Mouse (Mus musculus): ENCODE measurements at regions not wholly inside any gene's neighbourhood (a gene's known extent, or its start where the extent isn't known, plus 50 kb on each side); places are given as distances from the start of the nearest gene placed in this dataset.
"Not testable (repeated sequence)": the region's sequence is repeated elsewhere in the genome, so short reads cannot be mapped to it uniquely, and the experiment has no call there.

- H3K4me2 ChIP-seq; H3K9me3 ChIP-seq; H3K36me3 ChIP-seq; H3K4me3 ChIP-seq; H3K9ac ChIP-seq; H3K27me3 ChIP-seq; H3K27ac ChIP-seq; ATAC-seq (ENCODE audit: low FRiP score): not testable (repeated sequence)
- 96% methylated on average over 1 of the region's 1 CpGs for WGBS
- H3K4me1 ChIP-seq (replicated peaks), result peaks cover 12% of the 10 kb centered on the region
Measured at GRCm38 (mm10) chr12:80055894-80056293, 56.9 kb downstream of the Zfp36l1 start.

DNA sequence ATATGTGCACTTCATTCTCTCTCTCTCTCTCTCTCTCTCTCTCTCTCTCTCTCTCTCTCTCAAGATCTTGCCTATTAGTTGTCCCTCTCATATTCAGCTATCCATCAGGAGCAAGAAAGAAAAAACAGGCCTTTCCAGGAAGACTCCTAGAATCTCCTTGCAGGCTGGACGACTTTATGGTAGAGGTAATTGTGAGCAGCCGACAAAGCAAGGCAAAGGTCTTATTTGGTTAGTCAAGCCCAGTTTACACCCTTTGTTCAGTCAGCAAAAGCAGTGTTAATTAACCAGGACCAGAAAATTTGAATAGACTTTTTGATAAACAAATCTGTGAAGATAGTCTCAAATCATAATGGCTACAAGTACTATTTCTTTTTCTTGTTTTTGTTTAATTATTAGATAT, 57.4 kb downstream of the Zfp36l1 start:
- 35% methylated on average over 2 of the region's 2 CpGs for WGBS
- no peaks in the 10 kb centered on the region for H3K27me3 ChIP-seq
- H3K36me3 ChIP-seq, result no peaks in the 10 kb centered on the region
- peaks cover 7% of the 10 kb centered on the region for H3K4me1 ChIP-seq (replicated peaks)
- H3K4me2 ChIP-seq, result no peak overlapping the region
- no peak overlapping the region for H3K4me3 ChIP-seq
- H3K9ac ChIP-seq, result no peak overlapping the region
- H3K9me3 ChIP-seq, result no peaks in the 10 kb centered on the region
- no peak for ATAC-seq (ENCODE audit: low FRiP score)
- no peak overlapping the region for H3K27ac ChIP-seq

DNA sequence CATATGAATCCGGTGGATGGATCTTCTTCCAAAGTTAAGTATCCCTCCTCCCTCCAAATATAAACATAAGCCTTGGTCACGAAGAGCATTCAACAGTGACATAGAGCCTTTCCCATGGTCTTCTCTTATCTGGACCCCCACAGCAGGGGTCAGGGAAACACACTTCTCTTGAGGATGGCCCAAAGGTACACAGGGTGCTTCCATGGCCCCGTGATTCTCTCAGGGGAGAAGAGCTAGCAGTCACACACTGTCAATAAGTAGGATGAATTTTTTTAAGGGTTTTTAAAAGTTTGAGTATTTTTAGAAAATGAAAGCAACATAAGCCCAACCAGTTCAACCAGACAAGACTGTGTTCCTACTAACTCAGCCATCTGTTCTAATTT, 58.2 kb downstream of the Zfp36l1 start:
- no peak overlapping the region for H3K4me2 ChIP-seq
- H3K27ac ChIP-seq, result no peak overlapping the region
- no peak overlapping the region for H3K4me3 ChIP-seq
- no peaks in the 10 kb centered on the region for H3K9me3 ChIP-seq
- H3K36me3 ChIP-seq, result no peaks in the 10 kb centered on the region
- no peak overlapping the region for H3K9ac ChIP-seq
- no peaks in the 10 kb centered on the region for H3K27me3 ChIP-seq
- H3K4me1 ChIP-seq (replicated peaks), result no peaks in the 10 kb centered on the region
- WGBS, result 94% methylated on average over 3 of the region's 3 CpGs
- no peak for ATAC-seq (ENCODE audit: low FRiP score)

- no peaks in the 10 kb centered on the region for H3K36me3 ChIP-seq
- 84% methylated on average over 9 of the region's 9 CpGs for WGBS
- no peaks in the 10 kb centered on the region for H3K4me1 ChIP-seq (replicated peaks)
- no peak overlapping the region for H3K9ac ChIP-seq
- no peak overlapping the region for H3K4me2 ChIP-seq
- no peak for ATAC-seq (ENCODE audit: low FRiP score)
- no peak overlapping the region for H3K27ac ChIP-seq
- no peak overlapping the region for H3K4me3 ChIP-seq
- H3K9me3 ChIP-seq, result no peaks in the 10 kb centered on the region
- H3K27me3 ChIP-seq, result no peaks in the 10 kb centered on the region
Measured at GRCm38 (mm10) chr12:80053902-80054654, 58.7 kb downstream of the Zfp36l1 start.

- 88% methylated on average over 4 of the region's 4 CpGs for WGBS
- H3K9ac ChIP-seq, result no peak overlapping the region
- no peaks in the 10 kb centered on the region for H3K36me3 ChIP-seq
- H3K4me2 ChIP-seq, result no peak overlapping the region
- no peak for ATAC-seq (ENCODE audit: low FRiP score)
- no peaks in the 10 kb centered on the region for H3K27me3 ChIP-seq
- H3K4me3 ChIP-seq, result no peak overlapping the region
- H3K4me1 ChIP-seq (replicated peaks), result no peaks in the 10 kb centered on the region
- H3K9me3 ChIP-seq, result no peaks in the 10 kb centered on the region
- H3K27ac ChIP-seq, result no peak overlapping the region
Measured at GRCm38 (mm10) chr12:80048215-80048979, 64.4 kb downstream of the Zfp36l1 start.

- H3K4me2 ChIP-seq, result no peak overlapping the region
- 70% methylated on average over 6 of the region's 6 CpGs for WGBS
- no peak for ATAC-seq (ENCODE audit: low FRiP score)
Measured at GRCm38 (mm10) chr12:80046625-80047303, 66.0 kb downstream of the Zfp36l1 start.

GRCm38 (mm10) chr12:80041510-80042324, 71.1 kb downstream of the Zfp36l1 start:
- H3K4me3 ChIP-seq, result no peak overlapping the region
- H3K36me3 ChIP-seq, result no peaks in the 10 kb centered on the region
- no peak for ATAC-seq (ENCODE audit: low FRiP score)
- H3K4me2 ChIP-seq, result no peak overlapping the region
- H3K27me3 ChIP-seq, result no peaks in the 10 kb centered on the region
- H3K9me3 ChIP-seq, result no peaks in the 10 kb centered on the region
- WGBS, result 84% methylated on average over 11 of the region's 11 CpGs
- no peak overlapping the region for H3K9ac ChIP-seq
- H3K27ac ChIP-seq, result no peak overlapping the region
- no peaks in the 10 kb centered on the region for H3K4me1 ChIP-seq (replicated peaks)

More at GRCm38 (mm10) chr12:80046625-80047303, 66.0 kb downstream of the Zfp36l1 start:
- no peaks in the 10 kb centered on the region for H3K36me3 ChIP-seq
- no peaks in the 10 kb centered on the region for H3K4me1 ChIP-seq (replicated peaks)
- H3K9ac ChIP-seq, result no peak overlapping the region
- H3K9me3 ChIP-seq, result no peaks in the 10 kb centered on the region
- no peak overlapping the region for H3K27ac ChIP-seq
- no peak overlapping the region for H3K4me3 ChIP-seq
- H3K27me3 ChIP-seq, result no peaks in the 10 kb centered on the region

GRCm38 (mm10) chr12:80041012-80041411, 71.8 kb downstream of the Zfp36l1 start:
- H3K27ac ChIP-seq, result no peak overlapping the region
- H3K4me2 ChIP-seq, result no peak overlapping the region
- no peaks in the 10 kb centered on the region for H3K9me3 ChIP-seq
- H3K36me3 ChIP-seq, result no peaks in the 10 kb centered on the region
- H3K4me3 ChIP-seq, result no peak overlapping the region
- no peak for ATAC-seq (ENCODE audit: low FRiP score)
- H3K27me3 ChIP-seq, result no peaks in the 10 kb centered on the region
- 83% methylated on average over 6 of the region's 6 CpGs for WGBS
- no peak overlapping the region for H3K9ac ChIP-seq
- no peaks in the 10 kb centered on the region for H3K4me1 ChIP-seq (replicated peaks)

DNA sequence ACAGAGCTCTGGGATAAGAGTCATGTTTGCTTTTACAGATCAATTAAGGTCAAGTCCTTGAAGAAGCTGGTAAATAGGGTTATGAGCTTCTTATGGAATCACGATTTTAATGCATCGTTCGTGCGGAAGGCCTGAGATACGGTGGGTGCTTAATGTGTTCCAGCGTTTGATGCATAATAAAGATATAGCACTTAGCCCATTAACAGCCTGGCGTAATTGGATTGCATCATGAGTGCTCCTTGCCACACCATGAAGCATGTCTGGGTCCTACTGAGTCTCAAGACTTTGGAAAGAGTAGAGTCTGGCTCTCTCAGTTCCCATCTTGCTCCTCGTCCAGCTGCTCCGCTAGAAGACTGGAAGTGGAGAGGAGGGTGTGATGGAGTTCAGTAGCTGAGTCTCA, 72.6 kb downstream of the Zfp36l1 start:
- Histone ChIP-seq H3K36me3 (no peaks in the 10 kb centered on the region), H3K4me3 (no peak overlapping the region), H3K4me2 (no peak overlapping the region), H3K9ac (no peak overlapping the region), H3K4me1 (replicated peaks) (no peaks in the 10 kb centered on the region), H3K27ac (no peak overlapping the region), H3K9me3 (no peaks in the 10 kb centered on the region), H3K27me3 (no peaks in the 10 kb centered on the region)
- WGBS, result 86% methylated on average over 9 of the region's 9 CpGs
- ATAC-seq (ENCODE audit: low FRiP score), result no peak

DNA sequence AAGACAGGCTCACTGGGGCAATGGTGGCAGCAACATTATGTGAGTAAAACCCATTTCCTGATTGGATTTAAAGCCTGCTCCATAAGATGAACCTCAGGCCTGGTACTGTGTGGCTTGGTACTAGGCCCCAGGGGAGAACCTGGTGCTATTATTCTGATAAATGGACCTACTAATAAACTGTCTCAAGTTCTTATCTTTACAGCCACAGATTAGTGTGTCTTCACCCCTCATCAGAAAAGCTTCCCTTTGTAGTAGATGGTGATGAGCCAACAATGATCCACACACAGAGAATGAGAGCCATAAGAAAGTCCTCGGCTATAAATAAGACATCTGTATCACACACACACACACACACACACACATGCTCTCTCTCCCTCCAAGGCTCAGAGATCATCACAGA, 73.7 kb downstream of the Zfp36l1 start:
- Histone ChIP-seq H3K4me3 (no peak overlapping the region), H3K4me2 (no peak overlapping the region), H3K36me3 (no peaks in the 10 kb centered on the region), H3K27ac (no peak overlapping the region), H3K9ac (no peak overlapping the region), H3K27me3 (no peaks in the 10 kb centered on the region), H3K4me1 (replicated peaks) (0 out of 2 replicates have a peak, but pooled peaks cover 5% of the 10 kb centered on the region), H3K9me3 (no peaks in the 10 kb centered on the region)
- WGBS, result 86% methylated on average over 1 of the region's 1 CpGs
- ATAC-seq (ENCODE audit: low FRiP score), result no peak

DNA sequence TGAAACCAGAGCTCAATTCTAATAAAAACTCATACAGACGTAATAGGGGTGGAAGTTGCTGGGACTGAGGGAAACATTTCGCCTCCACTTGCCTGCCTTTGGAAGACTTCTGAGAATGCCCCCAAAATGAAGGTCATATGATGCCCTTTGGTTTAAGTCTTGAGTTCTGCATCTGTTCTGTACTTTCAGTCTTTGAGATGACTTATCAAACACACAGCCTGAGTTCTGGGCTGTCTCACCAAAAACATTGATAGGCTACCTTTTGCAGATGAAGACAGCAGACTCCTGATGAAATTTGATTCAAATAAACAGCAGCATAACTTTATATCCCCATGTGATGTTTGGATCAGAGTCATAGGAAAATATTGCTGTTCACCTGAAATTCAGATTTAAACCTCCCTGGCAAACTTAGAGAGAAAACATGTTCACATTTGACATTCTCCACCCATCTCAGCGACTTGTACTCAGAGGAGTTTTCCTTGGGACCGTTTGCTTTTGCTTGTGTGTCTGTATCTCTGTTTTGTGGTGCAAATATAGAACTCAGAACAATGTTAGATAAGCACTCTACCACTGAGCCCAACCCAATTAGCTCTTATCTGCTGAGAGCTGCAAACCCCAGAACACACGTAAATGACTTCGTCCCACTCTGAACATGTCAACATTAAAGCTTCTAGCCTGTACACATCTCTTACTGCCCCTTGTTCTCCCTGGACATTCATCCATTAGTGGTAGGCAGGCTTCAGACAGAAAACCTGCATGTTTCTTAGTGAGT, 77.1 kb downstream of the Zfp36l1 start:
- Histone ChIP-seq H3K4me2 (no peak overlapping the region), H3K9me3 (no peaks in the 10 kb centered on the region), H3K36me3 (no peaks in the 10 kb centered on the region), H3K9ac (no peak overlapping the region), H3K27me3 (no peaks in the 10 kb centered on the region), H3K4me1 (replicated peaks) (0 out of 2 replicates have a peak, but pooled peaks cover 5% of the 10 kb centered on the region), H3K4me3 (no peak overlapping the region), H3K27ac (no peak overlapping the region)
- 89% methylated on average over 6 of the region's 6 CpGs for WGBS
- ATAC-seq (ENCODE audit: low FRiP score), result no peak

All from hindbrain, embryonic 13.5 days (tissue).